Mouse (Mus musculus) CH12.LX (cell line): ENCODE data around the gene Mapk9.

Experiments
- BHLHE40 ChIP-seq: IDR thresholded peaks from 2 replicates; pipeline ENCODE4 v1.6.1; 2011; ENCODE audit warnings: mild to moderate bottlenecking, low read depth, low read length, improper control_type of control experiment
- CHD2 ChIP-seq: IDR thresholded peaks from 2 replicates; pipeline ENCODE4 v1.6.1; 2011; ENCODE audit warnings: low read length, improper control_type of control experiment
- CTCF ChIP-seq, 2 experiments: IDR thresholded peaks in 1 of 2; conservative IDR thresholded peaks in 1 of 2; 2 replicates each; pipeline ENCODE4 v1.5.1; 2011 to 2012; ENCODE audit warnings: low read depth in 2 of 2, low read length in 2 of 2, improper control_type of control experiment in 1 of 2, inconsistent platforms in 1 of 2, mild to moderate bottlenecking in 1 of 2, moderate library complexity in 1 of 2
- E2F4 ChIP-seq: IDR thresholded peaks from 2 replicates; pipeline ENCODE4 v1.6.1; 2011; ENCODE audit warnings: low read depth, low read length, improper control_type of control experiment; ENCODE audit not compliant: insufficient replicate concordance
- KAT2A ChIP-seq: IDR thresholded peaks from 2 replicates; pipeline ENCODE4 v1.6.1; 2012; ENCODE audit warnings: low read length, improper control_type of control experiment, inconsistent platforms; ENCODE audit not compliant: insufficient replicate concordance
- PAX5 ChIP-seq: IDR thresholded peaks from 2 replicates; pipeline ENCODE4 v1.6.1; 2012; ENCODE audit warnings: low read length, inconsistent platforms, mixed read lengths
- POLR2A ChIP-seq: IDR thresholded peaks from 2 replicates; pipeline ENCODE4 v1.6.1; 2011; ENCODE audit warnings: low read depth, mild to moderate bottlenecking, improper control_type of control experiment, low read length
- TCF12 ChIP-seq: IDR thresholded peaks from 2 replicates; pipeline ENCODE4 v1.6.1; 2014; ENCODE audit warnings: low read depth, mild to moderate bottlenecking, inconsistent platforms, low read length, improper control_type of control experiment
- UBTF ChIP-seq: IDR thresholded peaks from 2 replicates; pipeline ENCODE4 v1.6.1; 2012; ENCODE audit warnings: low read depth, mild to moderate bottlenecking, inconsistent platforms, low read length, improper control_type of control experiment, moderate library complexity
- USF1 ChIP-seq: IDR thresholded peaks from 2 replicates; pipeline ENCODE4 v1.6.1; 2014; ENCODE audit warnings: low read depth, mild to moderate bottlenecking, inconsistent platforms, low read length, improper control_type of control experiment
- USF2 ChIP-seq: conservative IDR thresholded peaks from 2 replicates; pipeline ENCODE4 v1.6.1; 2011; ENCODE audit warnings: low read depth, low read length, improper control_type of control experiment
- ZMIZ1 ChIP-seq: IDR thresholded peaks from 2 replicates; pipeline ENCODE4 v1.6.1; 2012; ENCODE audit warnings: low read depth, mild to moderate bottlenecking, inconsistent platforms, low read length, improper control_type of control experiment

- TF ChIP-seq CTCF (conservative IDR thresholded peaks at IDR 0.05 in 1 of 2, IDR thresholded peaks at IDR 0.05 in 1 of 2; ENCODE audit: low read depth in 2 of 2, low read length in 2 of 2) (no peak), USF1 (no peak), E2F4 (no peak), ZMIZ1 (no peak), BHLHE40 (no peak), CHD2 (no peak), UBTF (no peak), KAT2A (no peak), PAX5 (no peak), USF2 (no peak), POLR2A (no peak), TCF12 (no peak)
These were observed 47.6 kb upstream of the Mapk9 start for GRCm38 (mm10) chr11:49798931-49799330.
